Mouse (Mus musculus) ES-Bruce4 (cell line): ENCODE data around the gene Ckb.

Source experiments
- CTCF ChIP-seq: IDR thresholded peaks from one replicate; pipeline ENCODE4 v1.8.1; 2011; ENCODE audit warnings: low read depth, low read length
- POLR2A ChIP-seq: IDR thresholded peaks from one replicate; pipeline ENCODE4 v1.8.1; 2011; ENCODE audit warnings: low read length; ENCODE audit not compliant: insufficient read depth

- no peak for TF ChIP-seq POLR2A
- TF ChIP-seq CTCF = no peak
Measured at GRCm38 (mm10) chr12:111664144-111664634, 7.9 kb downstream of the Ckb start.
